Mouse (Mus musculus) v-Abl transformed pro-B cells (cell line): ENCODE data around the gene Tent5c.

ENCODE experiments used
- in situ Hi-C, 2 experiments: fragments of 400-800 bp; cut with MboI; formaldehyde crosslinking; loops; one replicate each; pipeline ENCODE4 v1.15.1; 2025; ENCODE audit not compliant: unreplicated experiment in 2 of 2

The Tent5c gene

GRCm38 (mm10) chr3:100488251-100489132, 632 bp downstream of the Tent5c start:
- in situ Hi-C loops, result no loop called here

GRCm38 (mm10) chr3:100487046-100487445, 2.1 kb downstream of the Tent5c start:
- in situ Hi-C loops, result no loop called here

- in situ Hi-C loops, result no loop called here
These were observed 3.6 kb downstream of the Tent5c start for GRCm38 (mm10) chr3:100485390-100486132.

GRCm38 (mm10) chr3:100482971-100483610, 6.0 kb downstream of the Tent5c start:
- in situ Hi-C loops, result no loop called here

GRCm38 (mm10) chr3:100482324-100482911, 6.7 kb downstream of the Tent5c start:
- in situ Hi-C loops, result no loop called here

GRCm38 (mm10) chr3:100480251-100481005, 8.7 kb downstream of the Tent5c start:
- in situ Hi-C loops, result no loop called here

GRCm38 (mm10) chr3:100474950-100475472, 14.1 kb downstream of the Tent5c start:
- in situ Hi-C loops, result no loop called here

- in situ Hi-C loops, result no loop called here
These were observed 14.6 kb downstream of the Tent5c start for GRCm38 (mm10) chr3:100474536-100474935.

GRCm38 (mm10) chr3:100473146-100473545, 16.0 kb downstream of the Tent5c start:
- in situ Hi-C loops, result no loop called here

GRCm38 (mm10) chr3:100470902-100471301, 18.2 kb downstream of the Tent5c start:
- in situ Hi-C loops, result no loop called here

GRCm38 (mm10) chr3:100470101-100470500, 19.0 kb downstream of the Tent5c start:
- in situ Hi-C loops, result no loop called here

GRCm38 (mm10) chr3:100466551-100466950, 22.6 kb downstream of the Tent5c start:
- in situ Hi-C loops, result no loop called here

- in situ Hi-C loops, result no loop called here
These were observed 24.5 kb downstream of the Tent5c start for GRCm38 (mm10) chr3:100464596-100464995.

GRCm38 (mm10) chr3:100463959-100464265, 25.2 kb downstream of the Tent5c start:
- in situ Hi-C loops, result no loop called here

GRCm38 (mm10) chr3:100463160-100463958, 25.8 kb downstream of the Tent5c start:
- in situ Hi-C loops, result no loop called here

- in situ Hi-C loops, result no loop called here
These were observed 26.7 kb downstream of the Tent5c start for GRCm38 (mm10) chr3:100462235-100463083.

- in situ Hi-C loops, result no loop called here
These were observed 28.6 kb downstream of the Tent5c start for GRCm38 (mm10) chr3:100460510-100460909.

- in situ Hi-C loops, result no loop called here
These were observed 45.2 kb downstream of the Tent5c start for GRCm38 (mm10) chr3:100443798-100444500.
